Mouse (Mus musculus): ENCODE measurements around the gene Mrpl48.

DNA sequence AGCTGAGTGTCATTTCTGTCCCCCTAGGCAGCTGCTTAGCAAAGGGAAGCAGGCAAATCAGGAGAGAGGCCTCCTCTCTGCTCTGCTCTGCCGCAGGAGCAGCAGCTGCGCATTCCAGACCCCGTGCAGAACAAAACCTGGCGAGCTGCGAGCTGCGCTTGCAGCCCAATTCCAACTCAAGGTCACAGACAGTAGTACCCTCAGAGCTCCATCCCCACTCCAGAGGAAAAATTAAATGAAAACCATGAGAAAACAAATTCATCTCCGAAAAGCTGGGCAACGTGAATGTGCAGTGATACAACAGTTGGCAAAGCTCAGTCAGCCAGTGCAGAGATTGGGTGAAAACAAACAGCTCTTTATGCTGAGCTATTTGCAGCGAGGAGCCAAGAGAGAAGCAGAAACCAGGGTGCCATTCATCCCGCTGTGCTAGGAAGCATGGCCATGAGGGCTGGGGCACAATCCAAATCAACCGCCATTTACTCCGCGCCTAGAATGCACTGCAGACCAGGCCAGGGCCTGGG is 52.6 kb downstream of the Mrpl48 start:
- no peak for TF ChIP-seq CTCF (IDR thresholded peaks at IDR 0.05; ENCODE audit: control insufficient read depth, insufficient read depth, insufficient read length)
- TF ChIP-seq CEBPB (IDR thresholded peaks at IDR 0.05; ENCODE audit: low read depth), result no peak
- TF ChIP-seq USF1 (IDR thresholded peaks at IDR 0.05; ENCODE audit: low read depth), result no peak
- no peak for TF ChIP-seq MYOD1 (IDR thresholded peaks at IDR 0.05; ENCODE audit: control insufficient read depth, insufficient read length, low read depth)
- TF ChIP-seq MAX (IDR thresholded peaks at IDR 0.05), result no peak

Measured in C2C12 (cell line).